Mouse (Mus musculus): ENCODE results near the gene Atp5g2.
A peak's percentile ranks its signal among the peaks of the same experiment; 100 is the strongest.
"Not testable (repeated sequence)": the region's sequence is repeated elsewhere in the genome, so short reads cannot be mapped to it uniquely, and the experiment has no call there.

Gene Atp5g2

GRCm38 (mm10) chr15:102669571-102669970 lies 2.6 kb downstream of the Atp5g2 start:
- no peak for DNase-seq (ENCODE audit: low spot score in 2 of 2)

- DNase-seq (ENCODE audit: low spot score in 2 of 2): peak in 1 of 2 experiments; percentile 22
Measured at GRCm38 (mm10) chr15:102665494-102665893, 6.7 kb downstream of the Atp5g2 start.

- no peak for DNase-seq (ENCODE audit: low spot score in 2 of 2)
Measured at GRCm38 (mm10) chr15:102663825-102664224, 8.3 kb downstream of the Atp5g2 start.

GRCm38 (mm10) chr15:102662601-102663000 lies 9.6 kb downstream of the Atp5g2 start:
- not testable (repeated sequence) for DNase-seq (ENCODE audit: low spot score in 2 of 2)

GRCm38 (mm10) chr15:102657926-102658381 lies 14.2 kb downstream of the Atp5g2 start:
- DNase-seq (ENCODE audit: low spot score in 2 of 2): no peak

- no peak for DNase-seq (ENCODE audit: low spot score in 2 of 2)
Measured at GRCm38 (mm10) chr15:102656658-102657057, 15.5 kb downstream of the Atp5g2 start.

- DNase-seq (ENCODE audit: low spot score in 2 of 2): not testable (repeated sequence)
Measured at GRCm38 (mm10) chr15:102651928-102652660, 20.1 kb downstream of the Atp5g2 start.

- DNase-seq (ENCODE audit: low spot score in 2 of 2): no peak
Measured at GRCm38 (mm10) chr15:102651107-102651506, 21.0 kb downstream of the Atp5g2 start.

- peak; percentile 25 to 49 for DNase-seq (ENCODE audit: low spot score in 2 of 2)
Measured at GRCm38 (mm10) chr15:102635817-102636216, 36.3 kb downstream of the Atp5g2 start.

- DNase-seq (ENCODE audit: low spot score in 2 of 2): no peak
Measured at GRCm38 (mm10) chr15:102634684-102635083, 37.5 kb downstream of the Atp5g2 start.

- DNase-seq (ENCODE audit: low spot score in 2 of 2): peak in 1 of 2 experiments; percentile 52
Measured at GRCm38 (mm10) chr15:102625687-102626055, 46.5 kb downstream of the Atp5g2 start.

- DNase-seq (ENCODE audit: low spot score in 2 of 2): peak; percentile 98 to 99
Measured at GRCm38 (mm10) chr15:102624970-102625686, 47.0 kb downstream of the Atp5g2 start, which contains the start of the genes Gm28047 and Atf7. TSS of gene Gm28047 (minus strand) at chr15:102625067. TSS of gene Atf7 (minus strand) at chr15:102625464.

GRCm38 (mm10) chr15:102624291-102624969 lies 47.7 kb downstream of the Atp5g2 start:
- DNase-seq (ENCODE audit: low spot score in 2 of 2): peak; percentile 12 to 20

GRCm38 (mm10) chr15:102623121-102623520 lies 49.0 kb downstream of the Atp5g2 start:
- DNase-seq (ENCODE audit: low spot score in 2 of 2): no peak

GRCm38 (mm10) chr15:102622536-102622935 lies 49.6 kb downstream of the Atp5g2 start:
- DNase-seq (ENCODE audit: low spot score in 2 of 2): no peak

GRCm38 (mm10) chr15:102620765-102621164 lies 51.4 kb downstream of the Atp5g2 start:
- no peak for DNase-seq (ENCODE audit: low spot score in 2 of 2)

GRCm38 (mm10) chr15:102619486-102619885 lies 52.7 kb downstream of the Atp5g2 start:
- DNase-seq (ENCODE audit: low spot score in 2 of 2): no peak

- DNase-seq (ENCODE audit: low spot score in 2 of 2): no peak
Measured at GRCm38 (mm10) chr15:102617654-102618053, 54.5 kb downstream of the Atp5g2 start.

GRCm38 (mm10) chr15:102616174-102616573 lies 56.0 kb downstream of the Atp5g2 start:
- no peak for DNase-seq (ENCODE audit: low spot score in 2 of 2)

GRCm38 (mm10) chr15:102614224-102614623 lies 57.9 kb downstream of the Atp5g2 start:
- no peak for DNase-seq (ENCODE audit: low spot score in 2 of 2)

GRCm38 (mm10) chr15:102612966-102613365 lies 59.2 kb downstream of the Atp5g2 start:
- no peak for DNase-seq (ENCODE audit: low spot score in 2 of 2)
